Mouse (Mus musculus) kidney, postnatal 25 days (tissue): ENCODE measurements around the gene Ran.

ENCODE experiments used
- DNase-seq, 2 experiments: peaks; one replicate each; pipeline ENCODE4 v3.0.0; 2021; ENCODE audit warnings: mixed read lengths in 2 of 2

Gene Ran

DNA sequence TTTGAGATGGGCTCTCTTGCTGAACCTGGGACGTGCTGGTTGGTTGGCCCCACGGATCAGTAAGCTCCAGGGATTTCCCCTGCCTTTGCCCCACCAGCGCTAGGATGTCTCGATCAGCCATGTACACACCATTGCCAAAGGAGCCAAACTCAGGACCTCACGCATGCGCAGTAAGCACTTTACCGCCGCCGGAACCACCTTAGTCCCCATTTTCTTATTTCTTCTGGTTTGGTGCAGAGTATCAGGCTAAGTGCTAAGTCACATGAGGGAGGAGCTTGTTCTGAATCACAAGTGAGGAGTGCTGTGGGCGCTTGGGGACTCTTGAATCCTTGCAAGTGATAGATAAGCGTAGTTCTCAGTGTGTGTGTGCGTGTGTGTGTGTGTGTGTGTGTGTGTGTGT is 45.4 kb downstream of the Ran start:
- no peak for DNase-seq

- DNase-seq: no peak
Observed at GRCm38 (mm10) chr5:129065946-129066345, 46.1 kb downstream of the Ran start.

GRCm38 (mm10) chr5:129066541-129067230 is 46.8 kb downstream of the Ran start:
- no peak for DNase-seq

DNA sequence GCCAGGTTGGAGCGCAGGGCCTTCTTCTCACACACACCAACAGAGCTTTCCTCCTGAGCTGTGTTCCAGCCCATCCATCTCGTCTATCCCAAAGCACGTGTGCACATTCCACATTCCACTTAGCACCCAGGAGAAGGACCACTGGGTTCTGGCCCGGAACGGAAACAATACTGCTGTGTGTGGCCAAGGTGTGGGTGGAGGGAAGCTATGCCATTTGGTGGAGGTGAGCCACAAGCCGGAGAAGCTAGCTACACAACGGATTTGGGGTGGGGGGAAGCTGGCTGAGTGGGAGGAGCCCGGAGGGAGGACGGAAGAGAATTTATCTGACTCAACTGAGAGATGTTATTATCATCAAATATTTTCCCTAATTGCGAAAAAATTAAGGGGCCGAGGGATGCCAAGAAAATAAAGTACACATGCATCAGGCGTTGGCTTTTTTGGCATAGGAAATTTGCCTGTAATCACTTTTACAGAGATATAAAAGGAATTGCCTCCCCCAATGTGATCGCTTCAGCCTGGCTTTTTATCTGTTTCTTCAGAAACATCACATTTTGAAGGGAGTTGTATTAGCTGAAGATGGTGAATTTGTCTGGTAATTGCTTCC is 47.5 kb downstream of the Ran start:
- no peak for DNase-seq

- DNase-seq: no peak
Observed at GRCm38 (mm10) chr5:129071761-129072280, 52.0 kb downstream of the Ran start.

- no peak for DNase-seq
Observed at GRCm38 (mm10) chr5:129073404-129073803, 53.5 kb downstream of the Ran start.
